Mouse (Mus musculus): ENCODE results near the gene Fam222b. TPM values are rescaled to one million over a fixed set of nuclear protein-coding genes. Genes with fewer than 3 reads are reported as not detected.

Gene Fam222b
- polyA plus RNA-seq, 1 experiment from 2014 or later: 10.6 TPM

DNA sequence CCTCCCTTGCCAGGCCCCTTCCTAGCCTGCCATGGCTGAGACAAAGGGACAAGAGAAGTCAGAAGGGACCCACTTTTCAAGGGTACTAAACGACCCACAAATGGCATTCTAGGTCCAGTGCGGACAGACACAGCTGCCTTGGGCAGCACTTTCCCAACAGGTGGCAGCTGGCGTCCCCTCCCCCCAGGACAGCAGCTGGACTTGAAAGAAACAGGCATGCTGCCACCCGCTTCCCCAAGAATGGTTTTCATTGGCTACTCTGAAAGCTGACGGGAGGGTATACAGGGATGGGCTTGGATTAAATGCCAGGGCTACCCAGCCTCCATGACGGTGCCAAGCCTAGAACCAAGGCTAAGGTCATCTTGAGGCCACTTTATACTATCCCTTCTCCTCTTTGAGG is 68.0 kb downstream of the Fam222b start:
- Histone ChIP-seq H3K4me3 (ENCODE audit: low read depth, low read length) (no peak overlapping the region), H3K4me2 (replicated peaks; ENCODE audit: low read depth) (peak overlapping the region; percentile 89), H3K9me3 (ENCODE audit: control insufficient read depth) (no peaks in the 10 kb centered on the region), H3K27ac (ENCODE audit: low read depth, low read length) (no peak overlapping the region), H3K4me1 (replicated peaks; ENCODE audit: control insufficient read depth, insufficient read depth, low read length) (peaks cover 14% of the 10 kb centered on the region; the same call in 1 of the 2 replicates), H3K27me3 (replicated peaks; ENCODE audit: control insufficient read depth, insufficient read depth, low read length) (no peaks in the 10 kb centered on the region), H3K36me3 (ENCODE audit: control insufficient read depth, insufficient read depth) (peaks cover 44% of the 10 kb centered on the region), H3K9ac (ENCODE audit: low read depth, low read length) (no peak overlapping the region)
- WGBS: 60% methylated on average over 6 of the region's 6 CpGs
- no peak for ATAC-seq
- no peak for TF ChIP-seq CTCF (IDR thresholded peaks at IDR 0.05; ENCODE audit: low read depth)

DNA sequence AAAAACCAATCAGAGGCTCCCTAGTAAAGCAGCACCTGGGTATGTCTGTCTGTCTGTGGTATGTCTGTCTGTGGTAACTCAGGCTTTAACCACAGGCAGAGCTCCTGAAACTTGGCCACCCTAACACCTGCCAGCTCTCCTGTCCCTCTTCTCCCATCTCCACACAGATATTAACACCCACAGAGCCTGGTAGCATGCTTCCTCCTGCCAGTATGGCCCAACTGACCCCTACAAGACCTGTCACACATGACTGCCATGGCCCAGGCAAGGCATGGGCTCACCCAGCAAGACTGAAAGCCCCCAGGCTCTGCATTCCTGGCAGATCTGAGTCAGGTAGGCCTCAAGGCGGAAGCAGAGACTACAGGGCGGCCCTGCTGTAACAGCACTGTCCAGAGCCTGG is 68.6 kb downstream of the Fam222b start:
- Histone ChIP-seq H3K4me2 (replicated peaks; ENCODE audit: low read depth) (peak overlapping the region; percentile 89), H3K27me3 (replicated peaks; ENCODE audit: control insufficient read depth, insufficient read depth, low read length) (no peaks in the 10 kb centered on the region), H3K9ac (ENCODE audit: low read depth, low read length) (peak overlapping the region; percentile 88), H3K27ac (ENCODE audit: low read depth, low read length) (peak overlapping the region; percentile 97; the same call in 1 of the 2 replicates), H3K9me3 (ENCODE audit: control insufficient read depth) (no peaks in the 10 kb centered on the region), H3K36me3 (ENCODE audit: control insufficient read depth, insufficient read depth) (peaks cover 38% of the 10 kb centered on the region), H3K4me1 (replicated peaks; ENCODE audit: control insufficient read depth, insufficient read depth, low read length) (peaks cover 14% of the 10 kb centered on the region; the same call in 1 of the 2 replicates), H3K4me3 (ENCODE audit: low read depth, low read length) (peak overlapping the region; percentile 88; the same call in 1 of the 2 replicates)
- no peak for TF ChIP-seq CTCF (IDR thresholded peaks at IDR 0.05; ENCODE audit: low read depth)
- 72% methylated on average over 2 of the region's 2 CpGs for WGBS
- ATAC-seq: no peak

DNA sequence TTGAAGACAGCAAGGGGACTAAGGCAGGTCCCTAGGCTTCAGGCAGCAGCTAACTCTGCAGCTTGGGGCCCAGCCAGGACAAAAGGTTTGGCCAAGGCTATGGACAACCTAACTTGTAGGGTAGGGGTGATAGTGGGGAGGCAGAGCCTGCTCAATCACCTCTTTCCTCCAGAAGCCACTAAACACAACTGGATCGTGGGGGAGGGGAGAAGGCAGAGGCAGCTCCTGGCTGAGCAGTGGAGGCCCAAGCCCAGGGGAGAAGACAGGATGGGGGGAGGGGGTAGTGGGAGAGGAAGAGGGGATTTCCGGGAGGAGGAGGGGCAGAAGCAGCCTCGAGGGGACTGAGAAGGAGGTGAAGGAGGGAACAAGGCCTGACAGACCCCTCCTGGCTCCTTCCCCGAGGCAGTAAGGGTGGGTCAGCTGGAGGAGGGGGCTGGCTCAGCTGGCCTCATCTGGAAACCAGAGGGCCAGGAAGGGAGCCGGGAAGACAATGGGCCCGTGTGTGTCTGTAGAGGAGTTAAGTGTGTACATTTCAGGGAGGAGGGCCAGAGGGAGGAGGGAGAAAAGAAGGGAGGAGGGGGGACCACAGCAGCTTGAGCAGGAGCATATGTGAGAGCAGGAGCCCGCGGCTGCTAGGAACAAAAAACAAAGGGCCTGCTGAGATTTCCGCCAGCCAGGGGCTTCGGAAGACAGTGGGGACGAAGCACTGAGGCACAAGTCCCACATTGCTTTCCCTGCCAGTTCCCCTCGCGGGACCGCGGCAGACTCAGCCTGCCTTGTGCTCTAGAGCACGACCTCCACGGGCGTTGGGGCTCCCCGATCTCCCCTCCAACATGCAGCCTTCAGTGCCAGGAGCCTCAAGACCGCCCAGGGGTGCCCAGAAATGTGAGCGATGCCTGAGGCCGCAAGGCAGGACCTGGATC is 69.5 kb downstream of the Fam222b start:
- H3K36me3 ChIP-seq (ENCODE audit: control insufficient read depth, insufficient read depth): peaks cover 30% of the 10 kb centered on the region
- H3K9me3 ChIP-seq (ENCODE audit: control insufficient read depth): no peaks in the 10 kb centered on the region
- H3K4me2 ChIP-seq (replicated peaks; ENCODE audit: low read depth): peak overlapping the region; percentile 89
- no peak for ATAC-seq
- H3K4me1 ChIP-seq (replicated peaks; ENCODE audit: control insufficient read depth, insufficient read depth, low read length): peaks cover 14% of the 10 kb centered on the region; the same call in 1 of the 2 replicates
- peak overlapping the region; percentile 88 for H3K9ac ChIP-seq (ENCODE audit: low read depth, low read length)
- no peaks in the 10 kb centered on the region for H3K27me3 ChIP-seq (replicated peaks; ENCODE audit: control insufficient read depth, insufficient read depth, low read length)
- under 1% methylated on average over 22 of the region's 22 CpGs for WGBS
- H3K27ac ChIP-seq (ENCODE audit: low read depth, low read length): peak overlapping the region; percentile 97
- peak overlapping the region; percentile 88 for H3K4me3 ChIP-seq (ENCODE audit: low read depth, low read length)
- TF ChIP-seq CTCF (IDR thresholded peaks at IDR 0.05; ENCODE audit: low read depth): no peak

DNA sequence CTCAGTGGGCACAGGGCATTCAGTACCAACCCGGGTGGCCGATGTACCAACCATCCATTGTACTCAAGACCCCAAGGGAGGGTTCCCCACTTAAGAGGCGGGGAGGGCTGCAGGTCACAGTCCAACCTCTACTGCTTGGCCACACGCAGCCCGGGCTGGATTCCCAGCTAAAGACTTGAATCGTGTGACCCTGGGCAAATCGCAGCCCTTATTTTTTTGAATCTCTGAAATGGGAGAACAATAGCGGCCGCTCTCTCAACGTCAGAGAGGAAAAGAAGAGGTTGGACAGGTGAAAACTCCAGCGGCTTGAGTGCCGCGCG is 70.1 kb downstream of the Fam222b start:
- Histone ChIP-seq H3K27ac (ENCODE audit: low read depth, low read length) (peak overlapping the region; percentile 97), H3K4me3 (ENCODE audit: low read depth, low read length) (peak overlapping the region; percentile 88), H3K9me3 (ENCODE audit: control insufficient read depth) (no peaks in the 10 kb centered on the region), H3K4me2 (replicated peaks; ENCODE audit: low read depth) (peak overlapping the region; percentile 89), H3K9ac (ENCODE audit: low read depth, low read length) (peak overlapping the region; percentile 88), H3K4me1 (replicated peaks; ENCODE audit: control insufficient read depth, insufficient read depth, low read length) (peaks cover 14% of the 10 kb centered on the region; the same call in 1 of the 2 replicates), H3K36me3 (ENCODE audit: control insufficient read depth, insufficient read depth) (peaks cover 27% of the 10 kb centered on the region), H3K27me3 (replicated peaks; ENCODE audit: control insufficient read depth, insufficient read depth, low read length) (no peaks in the 10 kb centered on the region)
- under 1% methylated on average over 14 of the region's 14 CpGs for WGBS
- no peak for ATAC-seq
- no peak for TF ChIP-seq CTCF (IDR thresholded peaks at IDR 0.05; ENCODE audit: low read depth)

DNA sequence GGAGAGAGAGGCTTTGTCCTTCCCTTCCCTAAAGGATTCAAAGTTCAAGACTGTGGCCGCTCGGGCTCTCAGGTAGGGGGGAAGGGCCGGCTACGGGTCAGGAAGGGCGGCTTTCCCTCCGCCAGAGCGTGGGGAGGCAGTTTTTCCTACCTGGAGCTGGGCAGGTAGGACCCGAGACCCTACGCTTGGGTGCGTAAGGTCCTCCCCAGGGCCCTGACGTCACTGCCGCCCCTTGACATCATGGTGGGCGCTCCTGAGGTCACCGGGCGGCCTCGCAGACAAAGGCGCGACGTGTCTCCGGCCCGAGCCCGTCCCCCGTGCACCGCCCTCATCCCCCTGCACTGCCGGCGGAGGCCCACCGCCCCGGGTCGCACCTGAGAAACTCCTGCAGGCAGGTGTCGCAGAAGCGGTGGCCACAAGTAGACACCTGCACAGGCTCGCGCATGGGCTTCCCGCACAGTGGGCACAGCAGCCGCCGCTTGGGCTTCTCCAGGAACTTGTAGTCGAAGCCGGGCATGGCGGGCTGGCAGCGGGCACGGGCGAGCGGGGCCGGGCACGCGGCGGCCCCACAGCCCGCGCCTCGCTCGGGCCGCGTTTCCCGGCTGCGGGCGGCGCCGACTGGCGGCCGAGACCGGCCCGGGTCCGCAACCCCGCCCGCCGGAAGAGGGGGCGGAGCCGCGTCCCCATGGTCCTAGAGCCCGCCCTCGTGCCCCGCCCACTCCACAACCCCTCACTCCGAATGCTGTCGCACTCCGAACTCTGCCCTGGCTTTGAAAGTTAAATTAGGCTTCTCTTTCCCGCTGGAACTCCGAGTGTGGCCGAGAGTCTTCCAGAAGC is 70.7 kb downstream of the Fam222b start, which contains the start of gene Traf4:
TSS of gene Traf4 (minus strand) at position 666 of the 837 bp plus-strand sequence.
- Histone ChIP-seq H3K4me2 (replicated peaks; ENCODE audit: low read depth) (peak within 1 kb of the TSS; percentile 89), H3K36me3 (ENCODE audit: control insufficient read depth, insufficient read depth) (peaks cover 21% of the 10 kb centered on the region), H3K4me3 (ENCODE audit: low read depth, low read length) (peak within 1 kb of the TSS; percentile 88), H3K9me3 (ENCODE audit: control insufficient read depth) (no peaks in the 10 kb centered on the region), H3K4me1 (replicated peaks; ENCODE audit: control insufficient read depth, insufficient read depth, low read length) (peaks cover 14% of the 10 kb centered on the region; the same call in 1 of the 2 replicates), H3K9ac (ENCODE audit: low read depth, low read length) (peak within 1 kb of the TSS; percentile 88), H3K27me3 (replicated peaks; ENCODE audit: control insufficient read depth, insufficient read depth, low read length) (no peaks in the 10 kb centered on the region), H3K27ac (ENCODE audit: low read depth, low read length) (peak within 1 kb of the TSS; percentile 97)
- ATAC-seq: peak; percentile 74
- peak; percentile 51 for TF ChIP-seq CTCF (IDR thresholded peaks at IDR 0.05; ENCODE audit: low read depth)
- under 1% methylated on average over 65 of the region's 78 CpGs for WGBS

DNA sequence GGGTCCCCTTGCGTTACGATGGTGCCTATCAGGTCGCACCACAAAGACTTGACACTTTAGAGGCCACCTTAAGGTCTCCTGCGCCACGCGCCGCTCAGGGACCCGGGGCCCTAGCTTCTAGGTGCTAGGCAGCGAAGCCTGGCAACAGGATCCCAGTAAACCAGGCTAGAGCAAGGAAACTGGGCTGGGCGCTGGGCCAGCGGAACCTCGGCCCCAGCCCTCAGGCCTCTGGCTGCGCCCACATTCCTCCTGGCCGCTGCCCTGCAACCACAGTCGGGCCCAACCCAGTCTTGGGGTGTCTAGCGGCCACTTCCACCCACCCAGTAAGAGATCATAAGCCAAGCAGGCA is 71.3 kb downstream of the Fam222b start:
- Histone ChIP-seq H3K4me1 (replicated peaks; ENCODE audit: control insufficient read depth, insufficient read depth, low read length) (peaks cover 14% of the 10 kb centered on the region; the same call in 1 of the 2 replicates), H3K4me2 (replicated peaks; ENCODE audit: low read depth) (peak overlapping the region; percentile 89), H3K9me3 (ENCODE audit: control insufficient read depth) (no peaks in the 10 kb centered on the region), H3K27me3 (replicated peaks; ENCODE audit: control insufficient read depth, insufficient read depth, low read length) (no peaks in the 10 kb centered on the region), H3K9ac (ENCODE audit: low read depth, low read length) (peak overlapping the region; percentile 88), H3K36me3 (ENCODE audit: control insufficient read depth, insufficient read depth) (peaks cover 15% of the 10 kb centered on the region), H3K27ac (ENCODE audit: low read depth, low read length) (peak overlapping the region; percentile 97), H3K4me3 (ENCODE audit: low read depth, low read length) (peak overlapping the region; percentile 88)
- peak; percentile 50 for ATAC-seq
- no peak for TF ChIP-seq CTCF (IDR thresholded peaks at IDR 0.05; ENCODE audit: low read depth)
- 3% methylated on average over 16 of the region's 16 CpGs for WGBS

Measured in intestine, postnatal 0 days (tissue).